Mouse (Mus musculus): ENCODE results near the gene Shroom3. TPM values are rescaled to one million over a fixed set of nuclear protein-coding genes. Genes with fewer than 3 reads are reported as not detected.

The Shroom3 gene
- polyA plus RNA-seq, 1 experiment from 2014 or later: 8.3 TPM

DNA sequence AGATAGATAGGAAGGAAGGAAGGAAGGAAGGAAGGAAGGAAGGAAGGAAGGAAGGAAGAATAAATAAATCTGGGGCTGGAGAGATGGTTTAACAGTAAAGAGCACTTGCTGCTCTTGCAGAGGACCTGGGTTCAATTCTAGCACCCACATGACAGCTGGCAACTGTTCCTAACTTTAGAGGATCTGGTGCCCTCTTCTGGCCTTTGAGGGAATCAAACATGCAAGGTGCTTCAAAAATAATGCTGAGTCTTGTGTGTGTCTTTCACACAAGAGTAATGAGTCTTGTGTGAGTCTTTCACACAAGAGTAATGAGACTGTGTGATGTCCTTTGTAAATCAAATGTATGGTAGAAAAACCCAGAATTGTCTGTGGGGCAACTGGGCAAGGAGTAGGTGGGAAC lies 299.4 kb downstream of the Shroom3 start:
- Histone ChIP-seq H3K4me3 (ENCODE audit: low read depth, low read length) (no peak overlapping the region), H3K9me3 (ENCODE audit: control insufficient read depth, low read depth, low read length) (no peaks in the 10 kb centered on the region; the same call in 1 of the 2 replicates), H3K9ac (replicated peaks; ENCODE audit: low read depth, low read length) (no peak overlapping the region), H3K27ac (ENCODE audit: low read length) (no peak overlapping the region), H3K4me2 (replicated peaks; ENCODE audit: low read depth, low read length) (no peak overlapping the region), H3K36me3 (ENCODE audit: control insufficient read depth, insufficient read depth, low read length) (no peaks in the 10 kb centered on the region), H3K4me1 (ENCODE audit: control insufficient read depth, insufficient read depth, low read length) (no peaks in the 10 kb centered on the region), H3K27me3 (ENCODE audit: control insufficient read depth, insufficient read depth, low read length) (no peaks in the 10 kb centered on the region)
- ATAC-seq (ENCODE audit: insufficient number of reproducible peaks, insufficient read depth, low FRiP score, low read depth): no peak

DNA sequence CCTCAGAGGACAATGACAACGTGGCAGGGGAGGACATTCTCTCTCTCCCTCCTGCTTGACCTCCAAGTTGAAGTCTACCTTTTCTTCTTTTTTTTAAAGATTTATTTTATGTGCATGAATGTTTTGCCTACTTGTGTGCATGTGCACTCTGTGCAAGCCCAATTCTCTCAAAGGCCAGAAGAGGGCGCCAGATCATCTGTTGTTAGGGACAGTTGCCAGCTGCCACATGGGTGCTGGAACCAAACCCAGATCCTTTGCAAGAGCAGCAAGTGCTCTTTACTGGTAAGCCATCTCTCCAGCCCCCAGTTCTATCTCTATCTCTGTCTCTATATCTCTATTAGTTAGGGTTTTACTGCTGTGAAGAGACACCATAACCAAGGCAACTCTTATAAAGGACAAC lies 300.7 kb downstream of the Shroom3 start:
- no peak overlapping the region for H3K27ac ChIP-seq (ENCODE audit: low read length)
- no peak for ATAC-seq (ENCODE audit: insufficient number of reproducible peaks, insufficient read depth, low FRiP score, low read depth)

DNA sequence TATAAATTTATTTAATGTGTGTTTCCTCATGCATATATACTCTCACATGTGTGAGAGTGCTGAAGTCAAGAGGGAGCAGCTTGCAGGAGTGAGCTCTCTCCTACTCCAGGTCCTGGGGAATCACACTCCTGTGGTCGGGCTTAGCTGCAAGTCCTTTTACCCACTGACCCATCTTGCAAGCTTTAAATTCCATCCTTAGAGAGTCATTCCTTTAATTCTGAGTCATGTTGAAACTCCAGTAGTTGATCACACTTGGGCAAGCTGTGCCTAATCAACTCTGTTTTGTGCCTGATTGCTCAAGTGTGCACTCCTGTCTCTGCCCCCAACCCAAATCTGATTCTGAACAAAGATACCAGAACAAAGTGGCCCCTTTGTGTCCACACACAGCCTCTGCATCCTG lies 301.5 kb downstream of the Shroom3 start:
- no peak overlapping the region for H3K27ac ChIP-seq (ENCODE audit: low read length)
- no peaks in the 10 kb centered on the region for H3K36me3 ChIP-seq (ENCODE audit: control insufficient read depth, insufficient read depth, low read length)
- H3K9me3 ChIP-seq (ENCODE audit: control insufficient read depth, low read depth, low read length): no peaks in the 10 kb centered on the region; the same call in 1 of the 2 replicates
- H3K4me1 ChIP-seq (ENCODE audit: control insufficient read depth, insufficient read depth, low read length): peaks cover 5% of the 10 kb centered on the region; the same call in 1 of the 2 replicates
- H3K9ac ChIP-seq (replicated peaks; ENCODE audit: low read depth, low read length): no peak overlapping the region
- H3K4me2 ChIP-seq (replicated peaks; ENCODE audit: low read depth, low read length): no peak overlapping the region
- WGBS: 39% methylated on average over 1 of the region's 1 CpGs
- no peak for ATAC-seq (ENCODE audit: insufficient number of reproducible peaks, insufficient read depth, low FRiP score, low read depth)
- no peaks in the 10 kb centered on the region for H3K27me3 ChIP-seq (ENCODE audit: control insufficient read depth, insufficient read depth, low read length)
- H3K4me3 ChIP-seq (ENCODE audit: low read depth, low read length): no peak overlapping the region

More for the DNA sequence above, 300.7 kb downstream of the Shroom3 start:
- H3K9ac ChIP-seq (replicated peaks; ENCODE audit: low read depth, low read length): no peak overlapping the region
- WGBS: 39% methylated on average over 2 of the region's 2 CpGs
- no peaks in the 10 kb centered on the region for H3K36me3 ChIP-seq (ENCODE audit: control insufficient read depth, insufficient read depth, low read length)
- no peaks in the 10 kb centered on the region for H3K27me3 ChIP-seq (ENCODE audit: control insufficient read depth, insufficient read depth, low read length)
- no peaks in the 10 kb centered on the region; the same call in 1 of the 2 replicates for H3K9me3 ChIP-seq (ENCODE audit: control insufficient read depth, low read depth, low read length)
- no peak overlapping the region for H3K4me2 ChIP-seq (replicated peaks; ENCODE audit: low read depth, low read length)
- H3K4me3 ChIP-seq (ENCODE audit: low read depth, low read length): no peak overlapping the region
- peaks cover 5% of the 10 kb centered on the region; the same call in 1 of the 2 replicates for H3K4me1 ChIP-seq (ENCODE audit: control insufficient read depth, insufficient read depth, low read length)

DNA sequence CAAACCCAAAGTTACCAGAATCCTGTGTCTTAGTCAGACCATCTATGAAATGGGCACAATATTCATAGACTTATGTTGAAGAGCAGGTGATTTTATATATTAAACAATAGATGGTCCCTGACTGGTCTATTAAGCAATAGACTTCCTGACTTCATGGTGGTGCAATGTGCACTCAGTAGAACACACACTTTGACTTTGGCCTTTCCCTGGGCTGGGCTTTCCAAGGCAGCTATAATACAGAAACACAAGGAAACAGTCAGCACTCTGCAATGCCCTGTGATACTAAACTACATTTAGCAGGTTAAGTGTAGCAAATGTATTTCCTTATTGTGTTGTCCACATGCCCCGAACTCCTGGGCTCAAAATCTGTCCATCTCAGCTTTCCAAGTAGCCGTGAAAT lies 302.2 kb downstream of the Shroom3 start:
- Histone ChIP-seq H3K4me1 (ENCODE audit: control insufficient read depth, insufficient read depth, low read length) (peaks cover 5% of the 10 kb centered on the region; the same call in 1 of the 2 replicates), H3K4me3 (ENCODE audit: low read depth, low read length) (no peak overlapping the region), H3K27ac (ENCODE audit: low read length) (no peak overlapping the region), H3K9ac (replicated peaks; ENCODE audit: low read depth, low read length) (no peak overlapping the region), H3K4me2 (replicated peaks; ENCODE audit: low read depth, low read length) (no peak overlapping the region), H3K27me3 (ENCODE audit: control insufficient read depth, insufficient read depth, low read length) (no peaks in the 10 kb centered on the region), H3K9me3 (ENCODE audit: control insufficient read depth, low read depth, low read length) (no peaks in the 10 kb centered on the region; the same call in 1 of the 2 replicates), H3K36me3 (ENCODE audit: control insufficient read depth, insufficient read depth, low read length) (no peaks in the 10 kb centered on the region)
- no peak for ATAC-seq (ENCODE audit: insufficient number of reproducible peaks, insufficient read depth, low FRiP score, low read depth)
- 92% methylated on average over 2 of the region's 2 CpGs for WGBS

DNA sequence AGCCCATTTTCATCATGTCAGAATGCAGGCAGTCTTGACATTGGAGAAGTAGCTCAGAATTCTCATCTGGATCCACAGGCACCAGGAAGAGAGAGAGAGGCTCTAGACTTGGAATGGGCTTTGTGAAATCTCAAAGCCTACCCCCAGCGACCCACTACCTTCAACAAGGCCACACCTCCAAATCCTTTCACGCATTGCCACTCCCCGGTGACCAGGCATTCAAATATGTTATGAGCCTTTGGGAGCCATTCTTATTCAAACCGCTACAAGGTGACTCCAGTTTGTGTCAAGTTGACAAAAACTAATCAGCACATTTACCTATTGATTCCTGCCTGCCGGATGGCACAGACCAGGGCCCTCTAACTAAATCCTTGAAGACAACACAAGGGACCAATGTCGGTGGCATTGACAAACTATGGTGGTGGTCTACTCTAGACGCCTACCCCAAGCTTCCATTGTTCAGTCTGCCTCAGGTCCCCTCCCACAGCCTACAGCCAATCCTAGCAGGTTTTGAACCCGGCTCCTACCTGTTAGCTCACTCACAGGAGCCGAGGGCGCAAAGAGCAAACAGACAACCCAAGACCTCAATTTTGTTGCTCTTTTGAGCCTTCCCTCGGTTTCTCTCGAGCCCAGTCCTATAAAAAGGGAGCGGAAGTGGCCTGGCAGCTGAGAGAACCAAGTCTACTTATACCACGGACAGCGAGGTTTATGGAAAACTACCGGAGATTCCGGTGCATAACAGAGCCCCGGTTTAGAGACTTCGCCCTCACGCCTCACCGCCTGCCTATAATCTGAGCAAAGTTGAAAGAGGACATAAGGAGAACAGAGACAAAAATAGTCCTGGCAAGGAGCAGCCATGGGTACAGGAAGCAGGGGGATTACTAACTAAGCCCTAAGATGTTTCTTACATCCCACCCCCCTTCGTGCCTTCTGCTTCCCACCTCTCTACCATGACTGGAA lies 303.7 kb downstream of the Shroom3 start:
- WGBS: 89% methylated on average over 22 of the region's 22 CpGs
- Histone ChIP-seq H3K9me3 (ENCODE audit: control insufficient read depth, low read depth, low read length) (no peaks in the 10 kb centered on the region; the same call in 1 of the 2 replicates), H3K4me2 (replicated peaks; ENCODE audit: low read depth, low read length) (no peak overlapping the region), H3K9ac (replicated peaks; ENCODE audit: low read depth, low read length) (no peak overlapping the region), H3K27ac (ENCODE audit: low read length) (no peak overlapping the region), H3K36me3 (ENCODE audit: control insufficient read depth, insufficient read depth, low read length) (no peaks in the 10 kb centered on the region), H3K4me3 (ENCODE audit: low read depth, low read length) (no peak overlapping the region), H3K4me1 (ENCODE audit: control insufficient read depth, insufficient read depth, low read length) (peaks cover 8% of the 10 kb centered on the region; the same call in 1 of the 2 replicates), H3K27me3 (ENCODE audit: control insufficient read depth, insufficient read depth, low read length) (no peaks in the 10 kb centered on the region)
- no peak for ATAC-seq (ENCODE audit: insufficient number of reproducible peaks, insufficient read depth, low FRiP score, low read depth)

DNA sequence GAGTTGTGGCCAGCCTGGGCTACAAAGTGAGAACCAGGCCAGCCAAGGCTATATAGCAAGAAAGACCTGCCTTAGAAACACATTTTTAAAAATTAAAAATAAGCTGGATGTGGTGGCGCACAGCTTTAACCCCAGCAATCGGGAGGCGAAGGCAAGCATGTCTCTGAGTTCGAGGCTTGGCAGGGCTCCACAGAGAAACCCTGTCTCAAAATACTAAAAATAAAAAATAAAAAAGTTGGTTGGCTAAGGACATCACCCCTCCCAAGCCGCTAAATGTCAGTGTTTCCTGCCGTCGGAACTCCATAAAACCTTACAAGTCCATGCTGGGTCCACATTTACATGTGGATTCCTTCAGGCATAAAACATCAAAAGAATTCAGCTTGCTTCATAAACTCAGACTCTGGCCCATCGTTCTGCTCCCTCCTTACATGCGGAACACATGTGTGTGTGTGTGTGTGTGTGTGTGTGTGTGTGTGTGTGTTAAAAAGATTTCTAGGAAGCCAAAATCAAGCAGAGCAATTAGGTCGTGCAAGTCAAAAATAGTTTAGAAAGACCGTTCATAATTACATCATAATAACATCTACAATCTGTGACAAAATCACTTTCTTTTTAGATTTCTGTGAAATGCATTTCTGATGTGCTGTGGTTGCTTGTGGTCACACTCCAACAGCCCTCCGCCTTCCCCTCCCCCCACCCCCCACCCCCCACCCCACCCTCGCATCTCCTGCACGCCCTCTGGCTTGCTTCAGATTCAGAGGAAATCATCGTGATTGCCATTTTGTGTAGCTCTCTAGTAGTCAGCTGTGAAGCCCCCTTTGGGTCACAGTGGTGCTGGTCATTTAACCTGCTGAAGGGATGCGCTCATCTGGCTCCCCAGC lies 304.9 kb downstream of the Shroom3 start:
- H3K27me3 ChIP-seq (ENCODE audit: control insufficient read depth, insufficient read depth, low read length): no peaks in the 10 kb centered on the region
- WGBS: 50% methylated on average over 16 of the region's 16 CpGs

DNA sequence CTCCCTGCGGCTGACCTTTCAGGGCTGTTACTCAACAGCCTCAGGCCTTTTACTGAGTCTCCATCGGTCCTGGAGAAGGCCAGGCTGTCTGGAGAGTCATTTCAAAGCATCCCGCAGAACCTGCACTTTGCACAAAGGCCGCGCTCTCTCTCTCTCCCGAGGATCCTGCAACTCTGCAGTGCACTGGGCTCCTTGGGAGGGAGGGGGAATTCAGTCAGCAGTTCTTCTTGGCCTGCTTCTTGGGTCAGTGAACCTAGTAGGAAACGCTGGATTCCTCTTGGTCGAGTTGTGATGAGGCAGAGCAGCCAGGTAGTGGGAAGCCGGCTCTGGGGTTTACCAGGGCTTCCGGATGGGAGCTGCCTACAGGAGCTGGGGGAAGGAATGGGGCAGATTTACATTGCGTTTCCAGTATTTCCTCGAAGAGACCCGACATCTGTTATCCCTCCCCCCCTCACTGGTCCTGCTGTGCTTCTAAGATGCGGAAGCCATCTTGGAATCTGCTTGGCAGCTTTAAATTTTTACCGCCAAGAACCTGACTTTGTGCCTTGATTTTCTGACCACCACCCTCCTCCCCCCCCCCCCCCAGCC lies 305.6 kb downstream of the Shroom3 start:
- Histone ChIP-seq H3K4me3 (ENCODE audit: low read depth, low read length) (no peak overlapping the region), H3K27me3 (ENCODE audit: control insufficient read depth, insufficient read depth, low read length) (no peaks in the 10 kb centered on the region), H3K9me3 (ENCODE audit: control insufficient read depth, low read depth, low read length) (no peaks in the 10 kb centered on the region; the same call in 1 of the 2 replicates), H3K9ac (replicated peaks; ENCODE audit: low read depth, low read length) (no peak overlapping the region), H3K4me1 (ENCODE audit: control insufficient read depth, insufficient read depth, low read length) (peaks cover 11% of the 10 kb centered on the region; the same call in 1 of the 2 replicates), H3K27ac (ENCODE audit: low read length) (peak overlapping the region; percentile 56; the same call in 1 of the 2 replicates), H3K36me3 (ENCODE audit: control insufficient read depth, insufficient read depth, low read length) (no peaks in the 10 kb centered on the region), H3K4me2 (replicated peaks; ENCODE audit: low read depth, low read length) (no peak overlapping the region)
- 36% methylated on average over 15 of the region's 15 CpGs for WGBS
- ATAC-seq (ENCODE audit: insufficient number of reproducible peaks, insufficient read depth, low FRiP score, low read depth): no peak

More for the DNA sequence above, 304.9 kb downstream of the Shroom3 start:
- Histone ChIP-seq H3K4me2 (replicated peaks; ENCODE audit: low read depth, low read length) (no peak overlapping the region), H3K4me1 (ENCODE audit: control insufficient read depth, insufficient read depth, low read length) (peaks cover 11% of the 10 kb centered on the region; the same call in 1 of the 2 replicates), H3K9me3 (ENCODE audit: control insufficient read depth, low read depth, low read length) (no peaks in the 10 kb centered on the region; the same call in 1 of the 2 replicates), H3K4me3 (ENCODE audit: low read depth, low read length) (no peak overlapping the region), H3K27ac (ENCODE audit: low read length) (peak overlapping the region; percentile 56; the same call in 1 of the 2 replicates), H3K36me3 (ENCODE audit: control insufficient read depth, insufficient read depth, low read length) (no peaks in the 10 kb centered on the region), H3K9ac (replicated peaks; ENCODE audit: low read depth, low read length) (no peak overlapping the region)
- ATAC-seq (ENCODE audit: insufficient number of reproducible peaks, insufficient read depth, low FRiP score, low read depth): no peak

DNA sequence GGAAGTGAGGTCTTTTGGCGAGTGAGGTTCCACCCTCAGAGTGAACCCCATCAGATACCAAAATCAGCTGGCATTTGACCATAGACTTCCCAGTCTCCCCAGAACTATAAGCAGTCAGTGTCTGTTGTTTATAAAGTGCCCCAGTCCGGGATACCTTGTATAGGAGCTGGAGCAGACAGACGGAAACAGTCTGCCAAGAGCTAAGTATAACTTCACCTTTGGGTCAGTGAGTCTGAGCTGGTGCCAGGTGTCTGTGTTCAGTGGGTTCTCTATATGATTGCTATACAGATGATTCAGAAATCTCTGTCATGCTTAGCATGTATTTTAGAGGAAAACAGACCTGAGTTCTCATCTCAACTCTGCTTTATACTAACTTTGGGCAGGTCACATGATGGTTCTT lies 308.9 kb downstream of the Shroom3 start:
- Histone ChIP-seq H3K27me3 (ENCODE audit: control insufficient read depth, insufficient read depth, low read length) (no peaks in the 10 kb centered on the region), H3K9me3 (ENCODE audit: control insufficient read depth, low read depth, low read length) (no peaks in the 10 kb centered on the region), H3K36me3 (ENCODE audit: control insufficient read depth, insufficient read depth, low read length) (no peaks in the 10 kb centered on the region), H3K4me1 (ENCODE audit: control insufficient read depth, insufficient read depth, low read length) (peaks cover 14% of the 10 kb centered on the region; the same call in 1 of the 2 replicates), H3K4me3 (ENCODE audit: low read depth, low read length) (no peak overlapping the region), H3K27ac (ENCODE audit: low read length) (peak overlapping the region; percentile 4; the same call in 1 of the 2 replicates), H3K9ac (replicated peaks; ENCODE audit: low read depth, low read length) (no peak overlapping the region), H3K4me2 (replicated peaks; ENCODE audit: low read depth, low read length) (no peak overlapping the region)
- 57% methylated on average over 3 of the region's 3 CpGs for WGBS
- no peak for ATAC-seq (ENCODE audit: insufficient number of reproducible peaks, insufficient read depth, low FRiP score, low read depth)

Data from stomach, embryonic 14.5 days (tissue).